Mouse (Mus musculus) embryonic facial prominence, embryonic 14.5 days (tissue): Measurements from ENCODE around the gene Nup107. TPM values are rescaled to one million over a fixed set of nuclear protein-coding genes. Genes with fewer than 3 reads are reported as not detected.
"Not testable (repeated sequence)": the region's sequence is repeated elsewhere in the genome, so short reads cannot be mapped to it uniquely, and the experiment has no call there.

Experiments
- ATAC-seq: fragments of 200-750 bp; cut with Nextera tagmentation; 2 replicates; pipeline ENCODE4 v1.8.0; 2017; ENCODE audit warnings: low read depth, moderate number of reproducible peaks, moderate TSS enrichment
- DNase-seq: peaks from one replicate; pipeline ENCODE4 v3.0.0-alpha.2; 2015; ENCODE audit warnings: low spot score
- H3K27ac ChIP-seq: fragments of 300-500 bp; sonication (generic); replicated peaks from 2 replicates; pipeline ENCODE4 v1.5.1; 2014; ENCODE audit warnings: low read depth, mild to moderate bottlenecking, low read length, moderate library complexity
- H3K27me3 ChIP-seq: fragments of 300-500 bp; sonication (generic); replicated peaks from 2 replicates; pipeline ENCODE4 v1.6.1; 2014; ENCODE audit warnings: low read length; ENCODE audit not compliant: control insufficient read depth, insufficient read depth
- H3K36me3 ChIP-seq: fragments of 300-500 bp; sonication (generic); 2 replicates; pipeline ENCODE4 v1.6.1; 2014; ENCODE audit warnings: low read length, mixed read lengths; ENCODE audit not compliant: control insufficient read depth, insufficient read depth
- H3K4me1 ChIP-seq: fragments of 300-500 bp; sonication (generic); 2 replicates; pipeline ENCODE4 v1.6.1; 2014; ENCODE audit warnings: antibody characterized with exemption, low read length; ENCODE audit not compliant: control insufficient read depth, insufficient read depth
- H3K4me2 ChIP-seq: fragments of 300-500 bp; sonication (generic); 2 replicates; pipeline ENCODE4 v1.6.1; 2014; ENCODE audit warnings: low read depth, mild to moderate bottlenecking, low read length, moderate library complexity, mixed read lengths
- H3K4me3 ChIP-seq: fragments of 300-500 bp; sonication (generic); 2 replicates; pipeline ENCODE4 v1.5.1; 2014; ENCODE audit warnings: low read depth, mild to moderate bottlenecking, low read length
- H3K9ac ChIP-seq: fragments of 300-500 bp; sonication (generic); 2 replicates; pipeline ENCODE4 v1.6.1; 2014; ENCODE audit warnings: low read depth, mild to moderate bottlenecking, low read length, moderate library complexity, mixed read lengths
- H3K9me3 ChIP-seq: fragments of 300-500 bp; sonication (generic); 2 replicates; pipeline ENCODE4 v1.6.1; 2016; ENCODE audit warnings: low read length; ENCODE audit not compliant: control insufficient read depth
- WGBS: fragments of 180-500 bp; shearing (Covaris S2); extraction: QIAGEN DNeasy Blood & Tissue Kit; methylation state at CpG from one replicate; pipeline ENCODE4 v1.1.7; 2014; 5-methylcytosine and 5-hydroxymethylcytosine counted together
- polyA plus RNA-seq: library from polyadenylated mRNA; unstranded; fragments of >200 nt; fragmentation: Nextera tagmentation; extraction: Ambion mirVana; gene quantifications from 2 replicates; pipeline ENCODE4 v1.2.1, GENCODE M21; 2014

Gene Nup107
- polyA plus RNA-seq, 1 experiment from 2014 or later: 50.6 TPM

DNA sequence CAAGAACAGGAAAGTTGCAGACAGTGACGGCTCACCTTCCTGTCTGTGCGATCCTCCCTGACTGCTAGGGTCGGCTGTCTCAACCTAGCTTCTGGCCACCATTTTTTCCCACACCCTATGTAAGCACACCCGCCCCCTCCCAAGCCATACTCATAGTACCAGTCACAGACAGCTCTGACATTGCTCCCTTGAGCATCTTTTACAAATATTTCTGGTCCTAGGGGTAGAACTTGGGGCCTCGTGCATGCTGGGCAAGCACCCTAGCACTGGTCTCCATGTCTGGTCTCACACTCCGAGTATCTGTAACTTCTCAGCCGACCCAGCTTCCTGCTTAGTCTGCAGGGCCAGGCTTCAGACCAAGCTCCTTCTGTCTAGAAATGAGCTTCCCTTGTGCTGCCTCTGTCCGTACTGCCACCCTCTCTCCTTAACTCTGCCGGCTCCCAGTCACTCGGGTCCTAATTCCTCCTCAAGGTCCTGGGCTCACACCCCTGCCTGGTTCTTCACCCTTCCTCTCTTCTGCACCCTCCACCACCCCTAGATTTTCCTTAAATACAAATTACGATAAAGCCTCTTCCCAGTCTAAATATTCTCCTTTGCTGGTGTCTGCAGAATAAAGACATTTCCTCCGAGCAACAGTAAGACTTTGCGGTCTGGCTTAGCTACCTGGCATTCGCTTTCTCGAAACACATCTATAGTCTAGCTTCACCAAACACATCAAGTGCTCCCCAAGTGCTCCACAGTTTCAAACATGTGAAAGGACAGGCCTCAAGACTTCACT lies 50.6 kb downstream of the Nup107 start:
- ATAC-seq (no peak), DNase-seq (no peak)
- Histone ChIP-seq H3K36me3 (peaks cover 41% of the 10 kb centered on the region), H3K9me3 (no peaks in the 10 kb centered on the region), H3K27me3 (no peaks in the 10 kb centered on the region), H3K27ac (peak overlapping the region; percentile 86), H3K4me1 (peaks cover 9% of the 10 kb centered on the region), H3K4me3 (peak overlapping the region; percentile 3; the same call in 1 of the 2 replicates), H3K9ac (peak overlapping the region; percentile 45), H3K4me2 (peak overlapping the region; percentile 34)
- WGBS: 68% methylated on average over 15 of the region's 15 CpGs

DNA sequence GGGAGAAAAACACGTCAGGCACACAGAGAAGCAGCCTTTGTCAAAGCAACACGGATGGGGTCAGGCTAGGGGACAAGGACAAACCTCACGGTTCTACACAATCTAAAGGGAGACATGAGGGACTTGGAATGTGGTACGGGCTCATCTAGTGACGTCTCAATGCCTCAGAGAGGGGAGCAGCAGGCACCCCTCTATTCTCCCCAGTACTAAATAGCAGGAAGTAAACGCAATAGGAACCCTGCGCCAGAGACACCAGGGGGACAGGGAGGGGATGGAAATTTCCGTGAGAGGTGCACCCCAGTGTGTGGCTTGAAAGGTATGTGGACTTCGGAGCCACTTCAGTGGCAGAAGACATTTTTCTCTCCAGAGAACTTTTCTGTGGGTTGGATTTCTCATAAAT lies 51.6 kb downstream of the Nup107 start:
- peak; percentile 8; the same call in 1 of the 2 replicates for ATAC-seq
- H3K4me2 ChIP-seq: peak overlapping the region; percentile 34; the same call in 1 of the 2 replicates
- peaks cover 9% of the 10 kb centered on the region for H3K4me1 ChIP-seq
- H3K27me3 ChIP-seq: no peaks in the 10 kb centered on the region
- no peaks in the 10 kb centered on the region for H3K9me3 ChIP-seq
- H3K4me3 ChIP-seq: no peak overlapping the region
- H3K9ac ChIP-seq: peak overlapping the region; percentile 45
- DNase-seq: no peak
- peak overlapping the region; percentile 86 for H3K27ac ChIP-seq
- 66% methylated on average over 9 of the region's 9 CpGs for WGBS
- peaks cover 49% of the 10 kb centered on the region for H3K36me3 ChIP-seq

- Histone ChIP-seq H3K4me3 (no peak overlapping the region), H3K27ac (no peak overlapping the region), H3K27me3 (no peaks in the 10 kb centered on the region), H3K4me2 (no peak overlapping the region), H3K9ac (no peak overlapping the region), H3K36me3 (peaks cover 49% of the 10 kb centered on the region), H3K4me1 (peaks cover 8% of the 10 kb centered on the region), H3K9me3 (no peaks in the 10 kb centered on the region)
- DNase-seq (no peak), ATAC-seq (no peak)
- WGBS: 96% methylated on average over 10 of the region's 10 CpGs
These were observed 52.3 kb downstream of the Nup107 start for GRCm38 (mm10) chr10:117740171-117740570.

- ATAC-seq (no peak), DNase-seq (no peak)
- no peak overlapping the region for H3K27ac ChIP-seq
- no peak overlapping the region for H3K4me3 ChIP-seq
- H3K9me3 ChIP-seq: no peaks in the 10 kb centered on the region
- peaks cover 49% of the 10 kb centered on the region for H3K36me3 ChIP-seq
- peaks cover 4% of the 10 kb centered on the region for H3K4me1 ChIP-seq
- H3K9ac ChIP-seq: no peak overlapping the region
- no peaks in the 10 kb centered on the region for H3K27me3 ChIP-seq
- 95% methylated on average over 6 of the region's 6 CpGs for WGBS
- H3K4me2 ChIP-seq: no peak overlapping the region
These were observed 52.9 kb downstream of the Nup107 start for GRCm38 (mm10) chr10:117739648-117739948.

DNA sequence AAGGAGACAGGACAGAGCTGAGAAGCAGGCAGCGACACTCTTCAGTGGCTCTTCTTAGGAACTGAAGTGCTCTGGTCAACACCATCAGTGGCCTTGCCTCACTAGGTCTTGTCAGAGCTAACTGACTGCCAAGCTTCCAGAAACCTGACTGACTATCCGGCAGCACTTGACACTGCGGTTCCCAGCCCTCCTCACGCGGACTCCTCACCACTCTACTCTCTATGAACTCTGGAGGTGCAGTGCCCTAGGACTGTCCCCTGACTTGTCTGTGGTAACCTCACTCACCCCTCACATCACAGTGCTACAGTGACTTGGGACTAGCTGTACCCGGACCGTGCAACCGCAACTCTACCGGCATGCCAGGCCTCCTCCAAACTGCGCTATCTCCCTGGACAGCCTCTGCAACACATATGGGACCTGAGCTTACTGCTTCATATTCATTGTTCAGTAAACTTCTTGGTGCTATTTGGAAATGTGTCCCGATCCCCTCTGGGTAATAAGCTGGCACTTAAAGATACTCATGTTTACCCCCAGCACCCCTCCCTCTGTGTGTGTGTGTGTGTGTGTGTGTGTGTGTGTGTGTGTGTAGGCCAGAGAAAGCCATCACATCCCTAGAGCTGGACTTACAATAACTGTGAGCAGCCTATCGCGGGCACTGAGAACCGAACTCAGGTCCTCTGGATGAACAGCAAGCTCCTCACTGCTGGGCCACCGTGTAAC lies 53.4 kb downstream of the Nup107 start:
- H3K4me3 ChIP-seq: no peak overlapping the region
- H3K9ac ChIP-seq: no peak overlapping the region
- DNase-seq (no peak), ATAC-seq (no peak)
- peaks cover 49% of the 10 kb centered on the region for H3K36me3 ChIP-seq
- H3K4me1 ChIP-seq: peaks cover 4% of the 10 kb centered on the region
- H3K27ac ChIP-seq: no peak overlapping the region
- no peak overlapping the region for H3K4me2 ChIP-seq
- 99% methylated on average over 15 of the region's 15 CpGs for WGBS
- H3K9me3 ChIP-seq: no peaks in the 10 kb centered on the region
- H3K27me3 ChIP-seq: no peaks in the 10 kb centered on the region

- Histone ChIP-seq H3K4me1 (no peaks in the 10 kb centered on the region), H3K27ac (no peak overlapping the region), H3K36me3 (peaks cover 45% of the 10 kb centered on the region), H3K4me2 (no peak overlapping the region), H3K4me3 (no peak overlapping the region), H3K9me3 (no peaks in the 10 kb centered on the region), H3K9ac (no peak overlapping the region), H3K27me3 (no peaks in the 10 kb centered on the region)
- 85% methylated on average over 13 of the region's 13 CpGs for WGBS
- DNase-seq (no peak), ATAC-seq (no peak)
These were observed 54.2 kb downstream of the Nup107 start for GRCm38 (mm10) chr10:117738140-117738921.

GRCm38 (mm10) chr10:117737498-117737897 lies 55.0 kb downstream of the Nup107 start:
- H3K9ac ChIP-seq, H3K4me1 ChIP-seq, DNase-seq, H3K27me3 ChIP-seq, H3K4me3 ChIP-seq, ATAC-seq, H3K4me2 ChIP-seq, H3K27ac ChIP-seq, H3K9me3 ChIP-seq: not testable (repeated sequence)
- peaks cover 43% of the 10 kb centered on the region for H3K36me3 ChIP-seq
- 97% methylated on average over 8 of the region's 8 CpGs for WGBS

DNA sequence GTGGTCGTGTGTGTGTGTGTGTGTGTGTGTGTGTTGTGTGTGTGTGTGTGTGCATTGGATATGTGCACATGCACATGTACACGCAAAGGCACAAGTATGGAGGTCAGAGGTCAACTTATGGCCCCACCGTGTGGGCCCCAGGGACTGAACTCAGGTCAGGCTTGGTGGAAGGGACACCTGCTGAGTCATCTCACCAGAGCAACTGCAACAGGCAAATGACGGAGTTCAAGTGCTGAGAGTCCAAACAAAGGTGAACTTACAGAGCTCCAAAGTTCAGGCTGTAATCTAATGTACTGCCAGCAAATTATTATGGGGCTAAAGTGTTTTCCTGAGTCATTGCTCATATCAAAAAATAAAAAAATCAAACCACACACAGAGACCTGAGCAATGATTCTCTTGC lies 55.4 kb downstream of the Nup107 start:
- no peak overlapping the region for H3K9ac ChIP-seq
- peaks cover 43% of the 10 kb centered on the region for H3K36me3 ChIP-seq
- H3K9me3 ChIP-seq: no peaks in the 10 kb centered on the region
- no peak overlapping the region for H3K27ac ChIP-seq
- ATAC-seq: no peak
- H3K4me2 ChIP-seq: no peak overlapping the region
- H3K27me3 ChIP-seq: no peaks in the 10 kb centered on the region
- H3K4me1 ChIP-seq: no peaks in the 10 kb centered on the region
- 83% methylated on average over 4 of the region's 4 CpGs for WGBS
- no peak overlapping the region for H3K4me3 ChIP-seq
- no peak for DNase-seq
